Mouse (Mus musculus): ENCODE measurements around the gene Izumo2. TPM values are rescaled to one million over a fixed set of nuclear protein-coding genes. Genes with fewer than 3 reads are reported as not detected.
"Not testable (repeated sequence)": the region's sequence is repeated elsewhere in the genome, so short reads cannot be mapped to it uniquely, and the experiment has no call there.

The Izumo2 gene
- total RNA-seq, 2 experiments from 2014 or later, result not detected

DNA sequence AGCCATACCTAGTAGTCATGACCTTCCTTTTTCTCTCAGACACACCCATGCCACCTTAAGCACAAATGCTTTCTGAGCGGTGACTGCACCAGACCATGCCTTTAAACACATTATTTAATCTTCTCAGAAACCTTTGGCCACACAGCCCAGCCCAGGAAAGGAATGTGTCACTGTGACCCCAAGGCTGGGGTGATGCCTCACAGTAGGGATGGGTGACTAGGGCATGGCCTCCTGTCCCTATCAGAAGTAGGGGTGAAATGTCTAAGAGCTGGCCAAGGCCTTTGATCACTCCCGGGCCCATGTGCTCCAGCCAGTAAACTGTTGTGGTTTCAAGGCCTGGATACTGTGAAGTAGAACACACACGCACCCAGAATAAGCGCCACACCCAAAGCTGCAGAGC lies 13.3 kb upstream of the Izumo2 start:
- no peak for ATAC-seq (replicated peaks; ENCODE audit: low FRiP score, low TSS enrichment, poor library complexity, severe bottlenecking)

DNA sequence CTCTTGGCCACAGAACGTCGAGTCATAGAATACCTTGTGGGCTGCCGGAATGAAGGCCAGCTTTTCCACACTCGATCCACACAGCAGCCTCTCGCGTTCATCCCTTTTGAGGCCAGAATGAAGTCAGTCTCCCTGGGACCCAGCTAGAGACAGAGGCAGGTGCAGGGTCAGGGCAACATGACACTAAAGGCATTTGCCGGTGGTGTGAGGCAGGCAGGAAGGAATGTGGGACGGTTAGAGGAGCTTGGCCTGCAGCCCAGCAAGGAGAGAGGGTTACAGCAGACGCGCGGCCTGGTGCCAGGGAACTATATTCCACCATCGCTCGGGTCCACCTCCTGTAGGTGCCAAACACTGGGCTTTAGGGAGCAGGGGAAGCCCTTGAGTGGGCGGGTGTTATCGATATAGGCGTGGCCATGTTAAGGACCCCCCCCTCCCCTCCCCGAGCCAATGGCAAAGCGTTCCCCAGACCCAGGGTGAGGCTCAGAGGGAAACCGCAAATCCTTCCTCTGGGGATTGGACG lies 11.3 kb upstream of the Izumo2 start:
- ATAC-seq (replicated peaks; ENCODE audit: low FRiP score, low TSS enrichment, poor library complexity, severe bottlenecking), result peak; percentile 57

DNA sequence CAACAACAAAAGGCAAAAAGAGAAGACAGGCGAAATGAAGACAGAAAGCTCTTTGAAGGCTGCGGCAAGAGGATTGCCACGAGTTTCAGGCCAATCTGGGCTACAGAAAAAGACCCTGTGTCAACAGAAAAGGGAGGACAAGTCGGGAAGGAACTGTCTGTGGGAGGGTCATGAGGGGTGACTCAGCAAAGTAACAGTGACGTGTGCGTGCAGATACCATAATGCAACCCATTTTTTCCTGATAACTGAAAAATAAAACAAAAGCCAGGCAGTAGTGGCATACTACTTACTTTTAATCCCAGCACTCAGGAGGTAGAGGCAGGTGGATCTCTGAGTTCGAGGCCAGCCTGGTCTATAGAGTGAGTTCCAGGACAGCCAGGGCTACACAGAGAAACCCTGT lies 10.6 kb upstream of the Izumo2 start:
- ATAC-seq (replicated peaks; ENCODE audit: low FRiP score, low TSS enrichment, poor library complexity, severe bottlenecking), result peak; percentile 64

DNA sequence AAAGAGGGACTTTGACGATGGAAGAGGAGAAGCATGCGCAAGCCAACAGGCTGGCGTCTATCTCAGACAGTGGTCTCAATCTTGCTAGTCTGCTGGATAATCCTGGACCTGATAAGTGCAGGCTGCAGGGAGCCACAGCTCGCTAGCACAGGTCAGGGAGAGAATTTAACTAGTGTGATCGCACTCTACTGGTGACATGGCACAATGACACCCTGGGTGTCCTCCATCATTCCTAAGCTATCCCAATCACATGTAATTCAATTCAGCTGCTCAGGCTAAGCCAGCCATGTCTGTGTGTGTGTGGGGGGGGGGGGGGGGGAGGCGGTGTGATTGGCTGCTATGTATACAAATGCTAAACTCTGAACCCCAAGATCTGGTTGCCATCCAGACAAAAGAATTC lies 6.6 kb upstream of the Izumo2 start:
- ATAC-seq (replicated peaks; ENCODE audit: low FRiP score, low TSS enrichment, poor library complexity, severe bottlenecking), result peak; percentile 62; the same call in 1 of the 2 replicates

DNA sequence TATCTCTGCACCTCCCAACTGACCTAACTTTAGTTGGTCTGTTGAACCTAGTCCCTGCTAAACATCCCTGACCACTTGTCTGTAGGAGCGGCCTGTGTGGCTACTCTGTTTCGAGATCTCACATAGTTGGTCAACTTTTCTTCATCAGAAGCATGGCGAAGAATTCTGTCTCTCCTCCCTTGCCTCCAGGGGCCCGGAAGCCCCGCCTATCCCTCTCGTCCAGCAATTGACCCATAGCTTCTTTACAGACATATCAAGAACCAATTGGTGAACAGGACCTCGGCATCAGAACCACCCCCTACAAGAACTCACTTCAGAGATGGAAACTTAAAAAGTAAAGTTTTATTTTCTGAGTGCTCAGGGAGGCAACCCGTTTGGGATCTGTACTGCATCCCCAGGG lies 5.6 kb upstream of the Izumo2 start:
- no peak for ATAC-seq (replicated peaks; ENCODE audit: low FRiP score, low TSS enrichment, poor library complexity, severe bottlenecking)

DNA sequence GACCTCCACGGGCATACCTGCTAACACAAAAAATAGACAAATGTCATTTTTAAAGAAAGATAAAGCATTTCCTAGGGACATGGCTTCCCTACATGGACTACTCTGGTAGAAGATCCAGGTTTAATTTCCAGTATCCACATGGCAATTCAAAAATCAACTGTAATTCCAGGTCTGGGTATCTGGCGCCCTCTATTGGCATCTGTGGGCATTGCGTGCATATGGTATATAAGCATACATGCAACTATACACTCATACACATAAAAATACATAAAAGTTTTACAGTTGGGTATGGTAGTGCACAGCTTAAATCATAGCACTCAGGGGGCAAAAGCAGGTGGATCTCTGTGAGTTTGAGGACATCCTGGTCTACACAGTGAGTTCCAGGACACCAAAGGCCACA lies 4.2 kb upstream of the Izumo2 start:
- ATAC-seq (replicated peaks; ENCODE audit: low FRiP score, low TSS enrichment, poor library complexity, severe bottlenecking), result no peak

DNA sequence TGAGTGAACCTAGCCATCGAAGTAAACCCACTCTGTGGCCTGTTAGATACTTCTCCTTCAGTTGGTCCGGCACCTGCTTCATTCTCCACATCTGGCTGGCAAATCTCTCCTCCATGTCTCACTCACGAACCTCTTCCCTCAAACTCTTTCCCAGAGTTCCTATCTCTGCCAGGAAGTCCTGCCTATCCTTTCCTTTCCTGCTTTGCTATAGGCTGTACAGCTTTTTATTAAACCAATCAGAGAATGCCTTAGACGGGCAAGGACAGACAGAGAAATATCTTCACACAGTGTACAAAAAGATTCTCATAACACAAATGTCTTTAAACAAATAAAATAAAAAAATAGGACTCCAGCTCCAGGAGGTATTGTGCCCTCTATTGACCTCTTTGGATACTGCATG lies 3.5 kb upstream of the Izumo2 start:
- ATAC-seq (replicated peaks; ENCODE audit: low FRiP score, low TSS enrichment, poor library complexity, severe bottlenecking), result no peak

DNA sequence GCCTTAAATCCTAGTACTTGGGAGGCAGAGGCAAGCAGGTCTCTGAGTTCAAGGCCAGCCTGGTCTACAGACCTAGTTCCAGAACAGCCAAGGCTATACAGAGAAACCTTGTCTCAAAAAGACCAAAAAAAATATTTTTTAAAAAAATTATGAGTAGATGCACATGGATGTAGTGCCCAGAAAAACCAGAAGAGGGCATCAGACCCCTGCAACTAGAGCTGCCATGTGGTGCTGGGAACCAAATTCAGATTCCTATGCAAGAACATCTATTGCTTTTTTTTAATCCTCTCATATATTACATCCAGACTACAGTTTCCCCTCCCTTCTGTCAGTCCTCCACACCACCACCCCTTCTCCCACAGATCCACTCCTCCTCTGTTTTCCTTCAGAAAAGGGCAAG lies 2.2 kb upstream of the Izumo2 start:
- no peak for ATAC-seq (replicated peaks; ENCODE audit: low FRiP score, low TSS enrichment, poor library complexity, severe bottlenecking)

DNA sequence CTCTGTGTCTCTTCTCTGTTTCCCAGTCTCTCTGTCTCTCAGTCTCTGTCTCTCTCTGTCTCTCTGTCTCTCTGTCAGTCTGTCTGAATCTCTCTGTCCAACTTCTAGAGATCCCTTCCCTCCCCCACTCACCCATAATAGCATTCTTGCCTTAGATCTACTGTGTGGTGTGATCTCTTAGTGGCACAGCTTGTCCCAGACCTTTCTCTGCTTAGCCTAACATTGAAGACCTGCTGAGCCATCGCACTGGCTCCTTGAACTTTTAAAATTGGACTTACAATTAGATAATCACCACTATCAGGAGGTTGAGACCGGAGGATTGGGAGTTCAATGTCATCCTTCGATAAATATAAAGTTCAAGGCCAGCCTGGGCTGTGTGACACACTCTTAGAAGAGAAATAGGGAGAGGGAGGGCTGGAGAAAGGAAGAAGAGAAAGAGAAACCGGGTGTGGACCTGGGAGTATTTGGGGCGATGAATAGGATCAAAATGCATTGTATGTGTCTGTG lies 1.3 kb upstream of the Izumo2 start:
- ATAC-seq (replicated peaks; ENCODE audit: low FRiP score, low TSS enrichment, poor library complexity, severe bottlenecking), result no peak

DNA sequence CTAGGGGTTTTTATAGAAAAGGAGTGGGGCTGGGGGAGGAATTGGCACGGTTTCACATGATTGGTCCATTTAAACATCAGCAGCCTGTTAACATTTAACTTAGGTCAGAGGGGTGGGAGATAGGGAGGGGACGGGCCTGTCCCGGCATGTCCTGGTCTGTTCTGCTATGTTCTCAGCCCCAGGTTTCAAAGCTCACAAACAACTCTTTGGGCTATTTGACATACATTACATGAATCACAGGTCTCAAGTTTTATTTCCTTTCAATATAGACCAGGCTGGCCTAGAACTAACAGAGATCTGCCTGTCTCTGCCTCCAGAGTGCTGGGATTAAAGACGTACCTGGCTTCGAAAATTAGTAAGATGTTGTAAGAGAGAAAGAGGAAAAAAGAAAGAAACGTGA lies 449 bp upstream of the Izumo2 start:
- not testable (repeated sequence) for ATAC-seq (replicated peaks; ENCODE audit: low FRiP score, low TSS enrichment, poor library complexity, severe bottlenecking)

DNA sequence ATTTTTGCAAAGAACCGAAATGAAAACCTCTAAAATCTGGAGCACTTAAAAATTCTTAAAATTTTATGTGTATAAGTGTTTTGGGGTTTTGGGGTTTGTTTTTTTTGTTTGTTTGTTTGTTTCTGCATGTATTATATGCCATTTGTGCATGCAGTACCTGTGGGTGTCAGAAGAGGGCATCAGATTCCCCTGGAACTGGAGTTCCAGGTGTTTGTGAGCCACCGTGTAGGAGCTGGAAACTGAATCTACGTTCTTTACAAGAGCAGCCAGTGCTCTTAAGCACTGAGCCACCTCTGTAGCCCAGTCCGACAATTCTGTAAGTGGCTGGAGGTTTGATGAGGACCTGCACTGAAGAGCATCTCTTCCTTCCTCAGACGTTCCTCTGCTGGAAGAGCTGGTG lies 1.3 kb downstream of the Izumo2 start:
- ATAC-seq (replicated peaks; ENCODE audit: low FRiP score, low TSS enrichment, poor library complexity, severe bottlenecking), result no peak

DNA sequence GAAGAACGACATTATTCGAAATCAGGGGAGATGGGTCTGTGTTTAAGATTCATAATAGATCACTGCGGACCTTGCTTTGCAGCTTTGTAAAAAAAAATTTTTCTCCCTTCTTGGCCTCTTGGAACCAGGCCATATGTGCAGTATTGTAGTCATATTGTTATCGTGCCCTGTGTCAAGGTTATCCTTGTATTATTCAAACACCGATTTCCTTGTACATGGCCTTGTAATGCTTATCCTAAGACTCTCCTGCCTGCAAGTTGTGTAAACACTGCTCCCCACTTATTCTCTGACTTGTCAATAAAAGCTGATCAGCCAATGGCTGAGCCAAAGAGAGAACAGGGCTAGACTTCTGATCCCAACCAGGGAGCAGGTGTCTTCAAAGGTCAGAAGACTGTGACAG lies 13.5 kb downstream of the Izumo2 start:
- no peak for ATAC-seq (replicated peaks; ENCODE audit: low FRiP score, low TSS enrichment, poor library complexity, severe bottlenecking)

DNA sequence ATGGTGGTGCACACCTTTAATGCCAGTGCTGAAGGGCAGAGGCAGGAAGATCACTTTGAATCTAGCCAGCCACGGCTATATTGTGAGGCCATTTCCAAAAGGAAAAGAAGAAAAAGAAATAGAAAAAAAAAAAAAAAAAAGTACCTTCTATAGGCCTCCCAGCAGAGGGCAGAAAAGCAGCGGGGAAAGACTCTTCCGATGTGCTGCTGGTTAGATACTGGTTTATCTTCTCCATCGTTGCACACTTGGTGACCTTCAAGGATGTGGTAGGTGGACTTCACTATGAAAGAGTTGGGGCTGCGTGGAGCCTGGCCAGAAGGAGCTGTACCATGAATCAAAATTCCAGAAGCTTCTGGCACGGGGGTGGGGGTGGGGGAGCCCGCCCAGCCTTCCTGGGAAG lies 15.8 kb downstream of the Izumo2 start:
- ATAC-seq (replicated peaks; ENCODE audit: low FRiP score, low TSS enrichment, poor library complexity, severe bottlenecking), result peak; percentile 57; the same call in 1 of the 2 replicates

DNA sequence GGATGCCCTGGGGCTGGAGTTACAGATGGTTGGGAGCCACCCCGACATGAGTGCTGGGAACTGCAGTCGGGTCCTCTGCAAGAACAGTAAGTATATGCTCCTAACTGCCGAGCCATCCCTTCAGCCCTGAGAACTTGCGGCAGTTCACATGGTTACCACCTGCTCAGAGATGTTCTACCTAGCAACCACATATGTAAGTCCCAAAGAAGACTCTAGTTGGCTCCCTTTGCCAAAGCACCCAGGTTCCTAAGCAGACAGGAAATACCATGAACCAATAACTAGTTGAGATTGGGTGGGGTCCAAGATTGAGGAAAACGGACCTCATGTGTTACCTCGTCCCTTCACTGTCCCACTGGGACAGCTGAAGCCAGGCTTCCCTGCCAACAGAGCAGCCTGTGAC lies 17.8 kb downstream of the Izumo2 start:
- ATAC-seq (replicated peaks; ENCODE audit: low FRiP score, low TSS enrichment, poor library complexity, severe bottlenecking), result 0 out of 2 replicates have a peak, but pooled peaks have one; percentile 22

DNA sequence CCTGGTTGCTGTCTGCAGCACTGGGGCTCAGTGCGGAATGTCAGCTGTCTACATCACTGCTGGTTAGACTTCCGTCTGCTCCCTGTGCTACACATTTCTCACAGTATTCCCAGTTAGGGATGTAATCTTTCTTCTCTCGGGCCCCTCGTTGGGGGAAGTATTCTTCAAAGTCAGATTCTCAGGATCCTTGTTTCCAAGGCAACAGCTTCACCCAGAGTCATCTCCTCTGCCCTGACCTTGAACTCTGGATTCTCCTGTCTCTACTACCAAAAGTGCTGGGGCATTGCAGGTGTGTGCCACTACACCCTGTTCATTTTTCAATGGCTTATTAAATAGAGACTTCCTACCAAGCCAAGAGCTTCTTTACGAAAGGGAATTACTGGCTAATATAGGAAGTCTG lies 18.6 kb downstream of the Izumo2 start:
- ATAC-seq (replicated peaks; ENCODE audit: low FRiP score, low TSS enrichment, poor library complexity, severe bottlenecking), result no peak

DNA sequence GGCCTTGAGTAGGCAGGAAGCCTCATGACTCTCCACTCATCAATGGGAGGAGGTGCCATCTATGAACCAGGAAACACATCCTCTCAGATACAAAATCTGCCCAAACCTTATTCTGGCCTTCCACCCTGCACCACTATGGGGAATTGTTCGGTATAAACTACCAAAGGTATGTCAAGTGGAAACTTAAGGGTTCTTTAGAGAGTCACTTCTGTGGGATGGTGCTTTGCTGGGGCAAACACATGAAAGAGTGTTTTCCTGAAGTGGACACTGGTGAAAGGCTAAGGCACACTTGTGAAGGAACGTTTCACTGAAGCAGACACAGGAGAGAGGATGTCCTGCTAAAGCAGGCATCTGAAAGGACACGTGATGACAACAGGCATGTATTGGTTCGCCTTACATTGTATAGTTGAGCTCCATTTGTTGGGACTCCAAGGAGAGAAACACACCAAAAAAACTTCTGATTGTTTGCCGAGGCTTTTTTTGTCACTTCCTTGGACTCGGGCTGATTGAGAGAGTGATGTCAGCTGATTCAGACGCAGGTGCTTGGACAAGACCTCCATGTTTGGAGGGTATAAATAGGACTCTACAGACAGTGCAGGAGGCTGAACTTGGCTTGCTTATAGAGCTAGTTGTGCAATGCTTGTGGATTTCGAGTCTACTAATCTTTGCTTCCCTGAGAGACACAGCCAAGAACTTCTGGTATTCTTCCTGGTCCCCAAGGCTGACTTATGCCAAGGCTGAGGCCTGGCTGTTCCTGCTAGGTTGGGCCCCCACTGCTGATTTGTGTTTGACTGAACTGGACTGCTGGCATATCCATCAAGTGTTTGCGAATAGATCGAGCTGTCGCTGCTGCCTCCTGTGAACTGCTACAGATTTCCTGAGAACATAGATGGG lies 19.8 kb downstream of the Izumo2 start:
- no peak for ATAC-seq (replicated peaks; ENCODE audit: low FRiP score, low TSS enrichment, poor library complexity, severe bottlenecking)

DNA sequence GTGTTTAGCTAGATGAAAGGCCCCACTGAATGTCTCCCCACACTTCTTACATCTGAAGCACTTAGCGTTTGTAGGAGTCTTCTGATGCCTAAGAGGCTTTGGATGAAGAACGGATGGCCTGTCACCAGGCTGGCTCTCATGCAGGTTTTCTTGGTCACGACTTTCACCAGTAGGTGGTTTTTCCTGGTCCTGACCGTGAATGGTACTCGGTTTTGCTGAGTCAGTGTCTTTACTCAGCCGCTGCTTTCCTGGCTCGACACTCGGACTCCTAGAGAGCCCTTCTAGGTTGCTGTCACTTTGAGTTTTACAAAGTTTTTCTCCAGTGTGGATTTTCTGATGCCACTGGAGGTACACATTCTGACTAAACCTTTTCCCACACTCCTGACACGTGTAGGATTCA lies 25.2 kb downstream of the Izumo2 start:
- no peak for ATAC-seq (replicated peaks; ENCODE audit: low FRiP score, low TSS enrichment, poor library complexity, severe bottlenecking)

DNA sequence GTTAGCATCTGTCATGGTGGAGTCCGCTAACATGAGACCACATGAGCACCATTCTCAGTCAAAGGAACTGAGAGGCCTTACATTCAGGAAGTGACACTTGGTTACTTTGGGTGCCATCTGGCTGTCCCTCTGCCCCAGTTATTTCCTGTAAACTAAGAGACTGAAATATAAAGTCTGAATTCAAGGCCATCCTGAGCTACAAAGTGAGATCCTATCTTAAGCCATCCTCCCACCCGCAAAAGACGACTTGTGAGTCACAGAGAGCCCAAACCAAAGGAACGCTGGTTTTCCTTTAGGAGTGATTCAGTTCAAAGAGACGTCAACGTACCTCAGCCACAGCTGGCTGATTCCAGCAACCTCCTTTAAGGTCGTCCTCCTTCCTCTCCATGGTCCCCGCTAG lies 32.8 kb downstream of the Izumo2 start:
- ATAC-seq (replicated peaks; ENCODE audit: low FRiP score, low TSS enrichment, poor library complexity, severe bottlenecking), result no peak

DNA sequence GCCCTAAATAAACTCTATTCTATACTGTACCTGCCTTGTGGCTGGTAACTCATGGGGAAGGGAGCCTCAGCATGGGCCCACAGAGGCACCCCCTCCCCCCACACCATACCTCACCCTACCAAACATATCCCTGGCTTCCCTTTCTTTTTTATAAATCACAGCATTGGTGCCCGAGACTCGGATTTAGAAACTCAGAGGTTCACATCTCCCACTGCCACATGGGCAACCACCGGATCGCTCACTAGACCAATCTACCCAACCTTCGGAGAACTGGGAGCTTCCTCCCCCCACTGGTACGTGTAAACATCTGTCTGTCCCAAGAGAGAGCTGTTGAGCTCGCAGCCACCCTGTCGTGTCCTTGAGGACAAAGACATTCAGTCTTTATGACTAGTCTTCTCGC lies 35.7 kb downstream of the Izumo2 start:
- ATAC-seq (replicated peaks; ENCODE audit: low FRiP score, low TSS enrichment, poor library complexity, severe bottlenecking), result no peak

DNA sequence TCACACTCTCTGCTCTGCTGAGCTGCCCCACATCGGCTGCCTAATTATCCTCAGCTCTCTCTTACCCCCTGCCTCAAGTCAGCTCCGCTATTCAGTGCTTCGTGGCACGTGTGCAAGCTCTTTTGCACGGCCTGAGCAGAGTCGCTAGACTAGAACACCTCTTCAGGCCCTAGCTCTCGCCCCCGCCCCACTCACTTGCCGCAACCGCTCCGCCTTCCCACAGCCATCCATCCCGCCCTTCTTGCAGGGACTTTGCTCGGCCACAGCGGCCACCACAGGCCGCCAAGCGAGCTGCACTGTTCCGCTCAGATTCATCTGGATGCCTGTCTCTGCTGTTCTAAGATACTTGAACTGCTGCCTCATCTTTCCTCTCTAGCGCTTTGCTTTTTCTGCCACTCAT lies 36.5 kb downstream of the Izumo2 start:
- ATAC-seq (replicated peaks; ENCODE audit: low FRiP score, low TSS enrichment, poor library complexity, severe bottlenecking), result peak; percentile 84

DNA sequence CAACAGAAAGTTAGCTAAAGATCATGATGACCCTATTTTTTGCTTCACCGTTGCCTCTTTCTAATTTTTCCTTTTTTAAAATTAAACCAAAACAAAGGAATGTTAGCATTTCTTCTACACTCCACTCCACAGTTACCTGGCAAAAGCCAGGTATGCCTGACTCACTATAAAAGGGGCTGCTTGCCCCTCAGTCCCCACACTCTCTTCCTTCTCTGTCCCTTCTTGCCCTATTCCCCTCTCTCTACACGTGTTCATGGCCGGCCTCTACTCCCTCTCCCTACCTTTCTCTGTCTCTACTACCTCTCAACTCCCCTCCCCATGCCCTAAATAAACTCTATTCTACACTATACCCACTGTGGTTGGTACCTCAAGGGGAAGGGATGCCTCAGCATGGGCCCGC lies 38.6 kb downstream of the Izumo2 start:
- ATAC-seq (replicated peaks; ENCODE audit: low FRiP score, low TSS enrichment, poor library complexity, severe bottlenecking), result no peak

Data from megakaryocyte-erythroid progenitor cell, adult 5-6 weeks (primary cell).